Mouse (Mus musculus) adrenal gland, adult 18-20 months (tissue): ENCODE data around the gene Cntfr. TPM values are rescaled to one million over a fixed set of nuclear protein-coding genes. Genes with fewer than 3 reads are reported as not detected.

ENCODE experiments used
- DNase-seq, 2 experiments: peaks; one replicate each; pipeline ENCODE4 v3.0.0; 2021 to 2022; ENCODE audit warnings: low spot score in 2 of 2
- total RNA-seq, 2 experiments: library from RNA; stranded (reverse); gene quantifications; 1 replicate in 1 of 2; 2 replicates in 1 of 2; pipeline ENCODE4 v1.2.3; 2021

Cntfr gene
- total RNA-seq, 2 experiments from 2014 or later, result 36.2 to 36.6 TPM

DNA sequence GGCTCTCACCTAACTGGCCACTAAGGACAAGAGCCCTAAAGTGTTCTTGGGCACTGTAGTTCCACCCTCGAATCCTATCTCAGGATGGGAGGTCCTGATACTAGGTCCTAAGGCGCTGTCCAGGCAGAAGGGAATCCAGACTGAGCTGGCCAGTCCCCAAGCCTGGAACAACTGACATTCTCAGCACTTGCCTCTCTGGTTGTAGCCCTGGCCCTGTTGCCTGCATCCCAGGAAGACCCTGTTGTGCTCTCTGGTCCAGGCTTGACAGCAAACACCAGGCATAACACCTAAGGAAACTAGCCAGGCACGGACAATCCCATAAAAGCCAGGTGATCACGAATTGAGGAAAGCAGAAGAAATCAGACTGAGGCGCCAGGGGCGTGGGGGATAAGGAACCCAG lies 14.1 kb downstream of the Cntfr start:
- no peak for DNase-seq

- no peak for DNase-seq
These were observed 14.9 kb downstream of the Cntfr start for GRCm38 (mm10) chr4:41681947-41682346.

DNA sequence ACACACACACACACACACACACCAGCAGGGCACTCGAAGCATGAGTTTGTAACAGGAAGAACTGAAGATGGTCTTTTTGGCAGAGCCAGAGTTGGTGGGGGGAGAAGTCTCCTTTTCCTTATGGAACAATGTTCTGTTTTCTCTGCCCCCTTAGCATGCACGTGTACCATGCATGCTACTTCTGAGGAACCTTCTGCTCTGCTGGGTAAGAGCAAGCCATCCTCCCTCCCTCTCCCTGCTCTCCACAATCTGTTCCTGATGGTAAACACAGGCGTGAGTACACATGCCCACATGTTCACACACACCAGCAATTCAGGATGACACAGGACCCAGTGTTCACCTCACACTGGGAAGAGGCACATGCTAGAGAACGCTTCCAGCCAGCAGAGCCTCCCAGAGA lies 15.7 kb downstream of the Cntfr start:
- no peak for DNase-seq

DNA sequence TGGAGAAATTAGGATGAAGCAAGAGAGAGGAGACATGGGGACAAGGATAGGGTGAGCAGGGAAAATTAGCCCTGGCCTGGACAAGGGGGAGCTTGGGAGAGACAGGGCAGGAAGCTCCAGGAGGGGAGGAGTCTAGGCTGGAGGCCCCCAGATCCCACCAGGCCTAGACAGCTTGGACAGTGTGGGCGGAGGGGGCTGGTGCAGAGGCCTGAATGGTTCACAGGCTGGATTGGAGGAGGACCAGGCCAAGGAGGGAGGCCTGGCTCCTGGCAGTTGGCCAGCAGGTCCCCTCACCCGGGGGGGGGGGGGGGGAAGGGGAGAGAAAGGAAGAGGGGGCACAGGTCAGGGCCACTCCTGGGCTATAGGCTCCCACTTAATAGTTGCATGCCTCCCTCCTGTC lies 17.6 kb downstream of the Cntfr start:
- DNase-seq, result no peak

- peak in 1 of 2 experiments; percentile 32 for DNase-seq
These were observed 18.0 kb downstream of the Cntfr start for GRCm38 (mm10) chr4:41678863-41679262.

GRCm38 (mm10) chr4:41677006-41677629 lies 19.8 kb downstream of the Cntfr start:
- peak in 1 of 2 experiments; percentile 68 for DNase-seq

DNA sequence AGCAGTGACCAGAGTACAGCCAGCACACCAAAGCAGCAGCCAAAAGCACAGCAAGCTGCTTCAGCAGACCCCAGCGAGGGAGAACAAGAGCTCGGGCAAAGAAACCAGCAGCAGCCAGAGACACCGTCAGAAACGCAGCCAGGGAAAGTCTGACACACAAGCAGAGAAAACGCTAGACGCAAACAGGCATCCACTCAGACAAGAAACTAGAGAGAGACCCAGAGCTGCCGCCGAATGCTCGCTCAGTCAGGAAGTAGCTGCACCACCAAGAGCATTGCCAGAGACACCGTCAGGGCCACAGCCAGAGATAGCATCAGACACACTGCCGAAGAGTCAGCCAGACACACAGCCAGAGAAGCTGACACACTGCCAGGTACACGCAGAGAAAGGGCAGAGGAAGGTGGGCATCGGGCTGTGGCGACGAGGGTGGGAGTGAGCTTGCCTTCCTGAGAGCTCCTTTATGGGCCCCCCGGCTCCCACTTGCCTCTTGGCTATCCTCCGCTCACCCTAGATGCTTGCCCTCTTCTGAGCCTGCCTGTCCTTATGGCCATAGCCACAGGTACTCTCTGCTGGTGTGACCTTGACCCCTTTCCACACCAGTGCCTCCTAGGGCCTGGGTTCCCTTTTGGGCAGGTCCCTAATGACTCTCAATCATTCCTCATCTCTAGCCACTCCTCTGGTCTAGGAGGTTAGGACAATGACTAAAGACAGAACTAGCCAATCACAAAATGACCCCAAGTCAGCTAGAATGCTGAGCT lies 20.5 kb downstream of the Cntfr start:
- no peak for DNase-seq

- DNase-seq, result no peak
These were observed 23.7 kb downstream of the Cntfr start for GRCm38 (mm10) chr4:41673186-41673585.

GRCm38 (mm10) chr4:41672522-41672963 lies 24.3 kb downstream of the Cntfr start:
- no peak for DNase-seq

- no peak for DNase-seq
These were observed 24.9 kb downstream of the Cntfr start for GRCm38 (mm10) chr4:41671963-41672480.

GRCm38 (mm10) chr4:41671500-41671899 lies 25.4 kb downstream of the Cntfr start:
- no peak for DNase-seq

DNA sequence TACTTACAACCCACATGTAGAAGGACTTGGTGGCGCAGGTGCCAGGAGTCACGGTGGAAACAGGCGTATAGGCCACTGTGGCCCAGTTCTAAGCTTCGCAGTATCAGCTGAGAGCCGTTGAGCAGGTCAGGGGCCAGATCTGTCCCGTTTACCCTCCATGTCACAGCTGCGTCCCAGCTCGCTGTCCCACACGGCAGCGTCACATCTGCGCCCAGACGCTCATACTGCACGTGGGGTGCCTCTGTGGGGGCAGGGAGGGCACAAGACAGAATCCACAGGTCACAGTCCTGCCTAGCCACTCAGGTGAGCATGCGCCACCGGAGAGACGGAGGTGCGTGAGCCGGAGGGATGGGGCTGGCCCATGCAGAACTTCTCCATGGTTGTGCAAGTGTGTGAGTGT lies 26.1 kb downstream of the Cntfr start:
- no peak for DNase-seq

DNA sequence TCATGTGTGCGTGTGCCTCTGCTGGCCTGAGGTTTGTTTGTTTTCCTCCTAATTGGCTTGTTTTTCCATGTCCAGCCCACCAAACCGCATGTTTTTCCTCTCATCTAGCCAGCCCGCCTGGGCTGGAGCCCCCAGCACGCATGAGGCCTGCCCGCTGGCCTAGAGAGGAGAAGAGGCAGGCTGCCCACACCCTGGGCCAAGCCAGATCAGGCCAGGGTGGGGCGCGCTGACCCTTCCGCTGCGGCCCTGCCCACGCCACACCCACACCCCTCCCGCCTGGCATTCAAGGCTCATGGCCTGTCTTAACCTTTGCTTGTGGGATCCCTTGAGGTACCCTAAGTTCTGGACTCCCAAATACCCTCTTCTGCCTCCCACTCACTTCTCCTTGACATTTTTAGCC lies 30.2 kb downstream of the Cntfr start:
- no peak for DNase-seq

DNA sequence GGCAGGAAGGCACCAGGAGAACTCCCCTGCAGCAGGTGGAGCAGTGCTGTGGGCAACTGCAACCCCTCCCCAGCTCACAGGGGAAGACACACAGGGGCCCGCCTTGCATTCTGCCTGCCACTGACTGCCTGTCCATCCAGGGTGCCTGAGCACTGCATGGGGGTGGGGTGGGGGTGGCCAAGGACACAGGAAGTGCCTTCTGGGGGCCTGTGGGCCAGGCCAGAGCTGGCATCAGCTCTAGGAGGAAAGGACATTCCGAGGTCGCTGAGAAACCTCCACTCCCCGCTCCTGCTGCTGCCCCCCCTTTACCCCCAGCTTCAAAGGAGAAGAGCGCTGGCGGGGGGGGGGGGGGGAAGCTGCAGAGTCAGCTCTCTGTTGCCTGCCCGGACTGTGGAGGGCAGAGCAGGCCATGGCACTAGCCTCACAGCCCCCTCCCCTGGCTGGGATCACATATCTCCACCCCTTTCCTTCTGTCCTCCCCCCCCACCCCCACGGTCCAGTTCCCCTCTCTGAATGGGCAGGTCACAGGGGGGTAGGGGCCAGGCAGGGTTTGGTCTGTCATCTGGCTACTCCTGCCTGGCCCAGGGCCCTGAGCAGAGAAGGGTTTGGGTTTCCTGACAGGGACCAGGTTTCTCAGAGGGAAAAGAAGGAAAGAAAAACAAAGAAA lies 31.7 kb downstream of the Cntfr start:
- DNase-seq, result no peak

GRCm38 (mm10) chr4:41664533-41664932 lies 32.4 kb downstream of the Cntfr start:
- no peak for DNase-seq

- DNase-seq, result no peak
These were observed 33.3 kb downstream of the Cntfr start for GRCm38 (mm10) chr4:41663614-41664013.

DNA sequence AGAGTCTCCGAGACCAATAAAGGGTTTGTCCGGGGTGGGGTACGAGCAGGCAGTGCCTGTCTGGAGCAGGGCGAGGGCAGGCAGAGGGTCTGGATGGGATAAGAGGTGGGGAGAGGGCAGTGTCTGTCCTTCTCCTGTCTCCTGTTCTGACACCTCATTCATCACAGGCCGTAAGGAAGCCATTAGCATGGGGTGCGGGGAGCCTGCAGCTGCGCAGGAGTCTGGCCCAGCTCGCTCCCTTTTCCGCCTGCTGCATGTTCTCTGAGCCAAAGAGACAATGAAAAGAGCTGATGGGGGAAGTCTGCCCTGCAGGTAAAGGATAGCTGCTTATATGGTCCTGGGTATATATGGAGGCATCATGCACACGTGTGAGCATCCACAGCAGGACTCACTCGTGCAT lies 34.2 kb downstream of the Cntfr start:
- no peak for DNase-seq

DNA sequence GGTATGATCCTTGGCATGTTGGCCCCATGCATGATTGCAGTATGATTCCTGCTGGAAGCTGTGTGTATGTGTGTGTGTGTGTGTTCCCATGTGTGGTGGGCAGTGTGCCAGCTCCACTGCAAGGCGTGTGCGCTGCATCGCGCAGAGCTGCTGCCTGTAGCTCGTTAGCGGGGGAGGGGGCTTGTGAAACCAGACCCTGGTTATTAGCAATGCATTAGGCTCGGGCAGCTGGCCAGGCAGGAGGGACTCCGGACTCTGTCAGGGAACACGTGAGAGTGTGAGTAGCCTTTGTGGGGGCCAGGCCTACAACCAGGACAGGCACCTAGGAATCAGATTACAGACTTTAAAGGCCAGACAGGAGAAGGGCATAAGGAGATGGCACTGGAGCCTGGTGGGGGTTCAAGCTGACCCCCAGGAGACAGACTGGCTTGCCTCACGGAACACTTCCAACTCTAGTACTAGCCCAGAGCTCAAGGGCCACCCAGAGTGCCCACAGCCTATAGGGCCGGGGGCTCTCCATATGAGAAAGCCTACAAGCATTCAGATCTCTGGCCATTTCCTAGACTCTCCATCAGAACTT lies 35.9 kb downstream of the Cntfr start:
- DNase-seq, result no peak

DNA sequence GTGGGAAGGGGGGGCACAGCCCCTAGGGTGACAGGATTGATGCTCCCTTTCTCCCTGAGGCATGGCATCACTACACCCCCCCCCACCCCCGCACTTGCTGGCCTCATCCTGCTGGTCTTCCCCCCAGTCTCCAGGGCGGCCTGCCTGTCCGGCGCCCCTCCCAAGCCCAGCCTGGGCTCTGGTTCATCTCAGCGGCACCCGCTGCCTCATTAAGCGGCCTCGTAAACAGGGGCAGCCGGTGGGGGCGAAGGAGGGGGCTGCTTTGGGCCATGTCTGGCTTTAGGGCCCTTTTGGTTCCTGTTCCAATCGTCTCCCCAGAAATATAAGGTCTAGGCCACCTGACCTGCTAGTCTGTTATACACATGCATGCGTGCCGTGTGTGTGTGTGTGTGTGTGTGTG lies 37.3 kb downstream of the Cntfr start:
- DNase-seq, result no peak

- peak in 1 of 2 experiments; percentile 29 for DNase-seq
These were observed 38.1 kb downstream of the Cntfr start for GRCm38 (mm10) chr4:41658566-41659384.

- no peak for DNase-seq
These were observed 41.4 kb downstream of the Cntfr start for GRCm38 (mm10) chr4:41655525-41655924.
